Mouse (Mus musculus) ES-Bruce4 (cell line): ENCODE measurements around the gene Mogat1. TPM values are rescaled to one million over a fixed set of nuclear protein-coding genes. Genes with fewer than 3 reads are reported as not detected.

Experiments used
- H3K27ac ChIP-seq: 2 replicates; pipeline ENCODE4 v1.5.1; 2012; ENCODE audit warnings: low read length, inconsistent platforms; ENCODE audit not compliant: insufficient read depth
- H3K27me3 ChIP-seq: 2 replicates; pipeline ENCODE4 v1.6.1; 2012; ENCODE audit warnings: mild to moderate bottlenecking, low read length, inconsistent platforms; ENCODE audit not compliant: control insufficient read depth, poor library complexity, insufficient read depth, severe bottlenecking
- H3K36me3 ChIP-seq: 2 replicates; pipeline ENCODE4 v1.6.1; 2012; ENCODE audit warnings: inconsistent platforms, mild to moderate bottlenecking, low read length, moderate library complexity; ENCODE audit not compliant: control insufficient read depth, poor library complexity, insufficient read depth, severe bottlenecking
- H3K4me1 ChIP-seq: one replicate; pipeline ENCODE4 v1.8.1; 2011; ENCODE audit warnings: low read length; ENCODE audit not compliant: control insufficient read depth, insufficient read depth
- H3K4me3 ChIP-seq: 2 replicates; pipeline ENCODE4 v1.5.1; 2011; ENCODE audit warnings: low read depth, mild to moderate bottlenecking, low read length
- H3K9ac ChIP-seq: 2 replicates; pipeline ENCODE4 v1.6.1; 2012; ENCODE audit warnings: low read depth, mild to moderate bottlenecking, inconsistent platforms; ENCODE audit not compliant: poor library complexity, severe bottlenecking
- H3K9me3 ChIP-seq: replicated peaks from 2 replicates; pipeline ENCODE4 v1.6.1; 2012; ENCODE audit warnings: mild to moderate bottlenecking, low read length, inconsistent platforms; ENCODE audit not compliant: control insufficient read depth, poor library complexity, insufficient read depth, severe bottlenecking
- CTCF ChIP-seq: IDR thresholded peaks from one replicate; pipeline ENCODE4 v1.8.1; 2011; ENCODE audit warnings: low read depth, low read length
- EP300 ChIP-seq: IDR thresholded peaks from 2 replicates; pipeline ENCODE4 v1.6.1; 2011; ENCODE audit warnings: low read depth, low read length; ENCODE audit not compliant: insufficient read depth
- POLR2A ChIP-seq: IDR thresholded peaks from one replicate; pipeline ENCODE4 v1.8.1; 2011; ENCODE audit warnings: low read length; ENCODE audit not compliant: insufficient read depth
- polyA plus RNA-seq: library from polyadenylated mRNA; stranded (reverse); fragments of >200 nt; gene quantifications from 2 replicates; pipeline ENCODE4 v1.2.4, GENCODE M21; 2011; ENCODE audit warnings: low read depth; ENCODE audit not compliant: missing spikeins, insufficient read depth, insufficient read length

The Mogat1 gene
- polyA plus RNA-seq, 1 experiment = not detected

DNA sequence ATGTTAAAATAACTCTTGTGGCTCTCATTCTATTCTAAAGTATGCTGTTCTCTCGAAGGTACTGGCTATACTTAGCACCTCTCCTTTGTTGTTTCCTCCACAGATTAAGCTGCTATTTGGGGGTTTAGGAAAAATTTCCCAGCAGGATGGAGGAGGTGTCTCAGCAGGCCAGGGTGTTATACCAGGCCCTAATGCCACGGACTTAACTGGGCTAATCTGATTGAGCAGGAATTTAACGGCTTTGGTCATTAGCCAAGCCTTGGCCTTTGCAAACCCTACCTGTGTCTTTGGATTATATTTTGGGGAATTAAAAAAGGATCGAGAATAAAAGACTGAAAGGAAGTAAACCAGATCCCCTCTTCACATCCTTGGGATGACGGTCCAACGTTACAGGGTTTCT, 56.6 kb downstream of the Mogat1 start:
- Histone ChIP-seq H3K27me3 (no peaks in the 10 kb centered on the region), H3K4me3 (no peak overlapping the region), H3K27ac (no peak overlapping the region), H3K4me1 (no peaks in the 10 kb centered on the region), H3K36me3 (no peaks in the 10 kb centered on the region), H3K9ac (no peak overlapping the region), H3K9me3 (peaks cover 7% of the 10 kb centered on the region)
- TF ChIP-seq EP300 = no peak
- TF ChIP-seq CTCF = no peak
- no peak for TF ChIP-seq POLR2A

DNA sequence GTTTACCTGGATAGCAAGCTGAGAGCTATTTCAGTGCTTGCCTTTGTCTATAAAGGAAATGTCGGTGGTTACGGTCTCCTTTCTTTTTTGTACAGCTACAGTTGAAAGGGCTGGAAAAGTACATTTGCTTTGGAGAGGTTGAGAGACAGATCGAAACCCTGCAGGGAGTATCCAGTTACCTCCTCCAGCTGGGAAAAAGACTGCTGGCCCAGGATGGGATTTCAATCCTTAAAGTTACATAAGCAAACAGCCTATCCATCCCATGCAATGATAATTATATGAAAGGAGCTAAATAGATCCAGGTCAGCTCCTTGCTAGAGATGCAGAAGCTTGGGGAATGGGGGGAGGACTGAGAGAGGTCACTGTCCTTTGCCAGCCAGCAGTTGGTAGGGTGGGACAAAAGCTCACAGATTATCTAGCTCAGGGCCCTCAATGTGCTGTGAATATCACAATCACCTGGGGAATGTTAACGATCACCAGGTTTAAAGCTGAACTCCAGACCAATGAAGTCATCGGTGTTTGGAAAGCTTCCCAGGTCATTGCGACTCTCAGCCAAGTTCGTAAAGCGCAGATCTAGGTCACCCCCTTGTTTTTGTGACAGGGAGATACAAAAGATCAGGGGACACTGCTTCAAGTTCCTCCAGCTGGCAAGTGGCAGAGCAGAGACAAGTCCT, 57.2 kb downstream of the Mogat1 start:
- TF ChIP-seq CTCF (no peak), EP300 (no peak), POLR2A (no peak)
- Histone ChIP-seq H3K27ac (no peak overlapping the region), H3K27me3 (no peaks in the 10 kb centered on the region), H3K4me1 (no peaks in the 10 kb centered on the region), H3K9ac (no peak overlapping the region), H3K4me3 (no peak overlapping the region), H3K36me3 (no peaks in the 10 kb centered on the region), H3K9me3 (peaks cover 7% of the 10 kb centered on the region)

DNA sequence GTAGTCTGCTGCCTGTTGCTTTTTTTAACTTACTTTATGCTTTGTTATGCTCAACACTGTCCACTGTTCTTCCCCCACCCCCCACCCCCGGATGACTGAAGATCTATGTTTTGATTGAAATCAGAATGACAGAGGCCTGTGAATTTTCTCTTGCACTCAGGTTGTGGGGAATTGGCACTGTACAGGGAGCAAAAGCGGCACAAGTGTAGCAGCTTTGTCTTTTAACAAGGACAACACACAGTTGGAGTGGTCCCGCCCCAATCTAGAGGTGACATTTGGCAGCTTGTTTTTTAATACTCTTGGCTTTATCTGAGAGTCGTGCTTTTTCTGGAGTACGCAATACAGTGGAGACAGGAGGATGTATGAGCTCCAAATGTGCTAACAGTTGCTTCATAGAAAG, 58.8 kb downstream of the Mogat1 start:
- H3K4me3 ChIP-seq = no peak overlapping the region
- H3K36me3 ChIP-seq = no peaks in the 10 kb centered on the region
- no peaks in the 10 kb centered on the region for H3K4me1 ChIP-seq
- H3K9ac ChIP-seq = no peak overlapping the region
- H3K27ac ChIP-seq = no peak overlapping the region
- TF ChIP-seq CTCF (no peak), EP300 (no peak), POLR2A (no peak)
- H3K9me3 ChIP-seq = peaks cover 7% of the 10 kb centered on the region
- H3K27me3 ChIP-seq = no peaks in the 10 kb centered on the region

DNA sequence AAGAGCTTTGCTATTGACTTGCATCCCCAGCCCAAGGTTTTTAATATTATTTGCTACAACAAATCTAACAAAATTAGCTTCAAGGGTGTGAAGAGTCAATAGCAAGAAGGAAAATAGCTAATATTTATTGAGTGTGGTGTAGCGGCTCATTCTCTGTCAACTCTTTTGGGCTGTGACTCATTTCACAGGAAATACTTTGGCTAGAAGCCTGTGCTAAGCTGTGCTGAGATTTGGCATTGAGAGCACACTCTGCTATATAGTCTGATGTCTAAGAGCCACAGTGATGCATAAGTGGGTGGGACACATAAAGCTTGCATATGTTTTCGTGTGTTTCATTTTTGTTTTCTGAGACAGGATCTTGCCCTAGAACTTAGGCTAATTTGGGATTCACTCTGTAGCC, 74.3 kb downstream of the Mogat1 start:
- TF ChIP-seq POLR2A (no peak), EP300 (no peak), CTCF (no peak)
- H3K4me3 ChIP-seq = no peak overlapping the region
- no peak overlapping the region for H3K9ac ChIP-seq

DNA sequence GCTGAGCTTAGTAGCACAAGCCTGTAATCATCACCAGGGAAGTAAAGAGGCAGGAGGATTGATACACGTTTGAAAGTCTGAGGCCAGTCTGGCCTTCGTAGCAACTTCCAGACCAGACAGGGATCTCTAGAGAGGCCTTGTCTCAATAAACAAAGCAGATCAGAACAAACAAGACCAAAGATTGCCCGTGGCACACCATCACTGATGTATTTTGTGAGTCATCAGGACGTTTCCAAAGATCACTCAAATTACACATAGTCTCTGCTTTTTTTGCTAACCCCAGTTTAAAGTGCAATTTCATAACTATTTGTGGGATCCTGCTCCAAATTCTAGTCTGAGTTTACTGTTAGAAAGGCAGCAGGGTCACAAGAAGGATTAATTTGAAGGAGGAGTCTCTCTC, 76.2 kb downstream of the Mogat1 start:
- H3K4me1 ChIP-seq = no peaks in the 10 kb centered on the region
- no peaks in the 10 kb centered on the region for H3K9me3 ChIP-seq
- no peak overlapping the region for H3K9ac ChIP-seq
- no peaks in the 10 kb centered on the region for H3K36me3 ChIP-seq
- H3K27ac ChIP-seq = no peak overlapping the region
- no peaks in the 10 kb centered on the region for H3K27me3 ChIP-seq
- no peak for TF ChIP-seq EP300
- no peak for TF ChIP-seq POLR2A
- TF ChIP-seq CTCF = no peak
- no peak overlapping the region for H3K4me3 ChIP-seq

More for the DNA sequence above, 74.3 kb downstream of the Mogat1 start:
- H3K27me3 ChIP-seq = no peaks in the 10 kb centered on the region; the same call in 1 of the 2 replicates
- H3K27ac ChIP-seq = no peak overlapping the region
- 0 out of 2 replicates have a peak, but pooled peaks cover 2% of the 10 kb centered on the region for H3K9me3 ChIP-seq
- no peaks in the 10 kb centered on the region for H3K4me1 ChIP-seq
- no peaks in the 10 kb centered on the region for H3K36me3 ChIP-seq

Other genes starting within 250 kb of the Mogat1 start
- 0.19 and 0.72 TPM in 2 replicates for gene Sgpp2, start 200.6 kb upstream of the Mogat1 start, polyA plus RNA-seq
- 171 and 179 TPM in 2 replicates for gene Farsb, start 22.1 kb upstream of the Mogat1 start, polyA plus RNA-seq
- gene BC035947, start 1.2 kb downstream of the Mogat1 start, polyA plus RNA-seq = 0.52 TPM in 2 replicates
- gene Acsl3, start 146.8 kb downstream of the Mogat1 start, polyA plus RNA-seq = 117 and 143 TPM in 2 replicates
- 52.4 and 58.8 TPM in 2 replicates for gene Utp14b, start 147.0 kb downstream of the Mogat1 start, polyA plus RNA-seq